Mouse (Mus musculus) adrenal gland, adult 18-20 months (tissue): Measurements from ENCODE around the gene Chst5. TPM values are rescaled to one million over a fixed set of nuclear protein-coding genes. Genes with fewer than 3 reads are reported as not detected.
"Not testable (repeated sequence)": the region's sequence is repeated elsewhere in the genome, so short reads cannot be mapped to it uniquely, and the experiment has no call there.

Source experiments
- DNase-seq, 2 experiments: peaks; one replicate each; pipeline ENCODE4 v3.0.0; 2021 to 2022; ENCODE audit warnings: low spot score in 2 of 2
- total RNA-seq, 2 experiments: library from RNA; stranded (reverse); gene quantifications; 1 replicate in 1 of 2; 2 replicates in 1 of 2; pipeline ENCODE4 v1.2.3; 2021

Gene Chst5
- total RNA-seq, 2 experiments from 2014 or later: not detected

DNA sequence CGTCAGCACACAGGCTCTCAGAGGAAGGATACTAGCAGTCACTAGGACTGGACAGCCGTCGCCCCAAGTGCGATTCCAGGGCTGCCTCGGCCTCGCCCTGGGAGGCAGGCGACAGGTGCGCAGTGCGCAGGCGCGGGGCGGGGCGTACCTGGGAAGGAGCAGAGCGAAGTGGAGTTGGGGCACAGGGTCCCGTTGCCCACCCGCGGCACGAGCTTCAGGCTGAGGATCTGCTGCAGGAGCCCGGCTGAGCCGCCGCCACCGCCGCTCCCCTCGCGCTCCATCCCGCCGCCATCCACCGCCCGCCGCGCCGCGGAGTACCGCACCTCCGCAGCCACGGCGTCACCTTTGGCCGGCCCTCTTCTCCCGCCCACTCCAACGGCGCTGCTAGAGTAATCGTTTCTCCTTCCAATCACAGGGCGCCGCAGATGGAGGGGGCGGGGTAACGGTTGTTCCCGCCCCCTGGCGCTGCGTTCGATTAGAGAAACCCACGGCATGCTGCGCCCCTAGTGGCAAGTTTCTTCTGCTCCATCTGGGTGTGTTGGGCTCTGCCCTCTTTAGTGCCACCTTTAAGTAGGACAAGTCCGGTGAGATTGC, 33.8 kb downstream of the Chst5 start, which contains the start of gene Tmem170:
Tmem170 (minus strand) TSS at position 396 of the 594 bp plus-strand sequence.
- DNase-seq: peak; percentile 96 to 97

DNA sequence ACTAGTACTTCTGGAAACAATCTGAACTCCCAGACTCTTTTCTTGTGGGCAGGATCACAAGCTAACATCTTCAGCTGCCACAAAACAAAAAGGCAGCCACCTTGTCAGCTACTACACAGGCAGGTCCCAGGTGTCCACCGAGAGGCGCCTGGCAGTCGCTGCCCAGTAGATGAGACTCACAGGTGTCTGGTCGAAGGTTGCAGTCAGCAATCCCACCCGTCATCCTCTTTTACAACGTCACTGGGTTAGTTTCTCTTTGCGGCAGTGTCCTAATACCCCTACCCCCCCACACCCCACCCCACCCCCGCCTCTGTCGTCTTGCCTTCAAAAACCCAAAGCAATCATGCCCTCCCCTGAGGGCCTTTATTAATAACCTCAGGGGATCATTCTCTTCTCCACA, 34.5 kb downstream of the Chst5 start:
- DNase-seq: no peak

DNA sequence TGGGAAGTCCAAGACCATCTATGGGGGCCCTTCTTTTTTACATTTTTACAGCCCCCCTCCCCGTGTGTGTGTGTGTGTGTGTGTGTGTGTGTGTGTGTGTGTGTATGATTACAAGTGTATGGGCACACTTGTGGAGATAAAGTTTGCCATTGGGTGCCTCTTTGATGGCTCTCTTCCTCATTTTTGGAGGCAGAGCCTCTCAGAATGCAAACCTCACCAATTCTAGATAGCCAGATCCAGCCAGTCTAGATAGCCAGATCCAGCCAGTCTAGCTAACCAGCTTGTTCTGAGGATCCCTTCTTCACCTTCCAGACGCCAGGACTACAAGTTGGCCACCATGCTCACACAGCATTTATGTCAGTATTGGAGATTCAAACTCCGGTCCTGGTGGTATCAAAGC, 39.0 kb downstream of the Chst5 start:
- no peak for DNase-seq

DNA sequence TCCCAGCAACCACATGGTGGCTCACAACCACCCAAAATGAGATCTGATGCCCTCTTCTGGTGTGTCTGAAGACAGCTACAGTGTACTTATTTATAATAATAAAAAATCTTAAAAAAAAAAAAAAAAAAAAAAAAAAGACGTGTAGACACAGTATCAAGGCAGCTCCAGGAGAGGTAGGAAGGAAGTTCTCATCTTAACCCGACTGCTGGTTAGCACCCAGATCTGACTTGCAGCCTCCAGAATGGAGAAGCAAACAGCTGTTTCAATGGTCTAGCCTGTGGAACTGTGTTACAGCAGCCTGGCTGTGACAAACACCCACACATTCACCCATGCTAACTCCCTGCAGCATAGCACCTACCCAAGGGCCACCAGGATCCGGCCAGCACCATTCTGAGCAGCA, 39.9 kb downstream of the Chst5 start:
- DNase-seq: no peak

DNA sequence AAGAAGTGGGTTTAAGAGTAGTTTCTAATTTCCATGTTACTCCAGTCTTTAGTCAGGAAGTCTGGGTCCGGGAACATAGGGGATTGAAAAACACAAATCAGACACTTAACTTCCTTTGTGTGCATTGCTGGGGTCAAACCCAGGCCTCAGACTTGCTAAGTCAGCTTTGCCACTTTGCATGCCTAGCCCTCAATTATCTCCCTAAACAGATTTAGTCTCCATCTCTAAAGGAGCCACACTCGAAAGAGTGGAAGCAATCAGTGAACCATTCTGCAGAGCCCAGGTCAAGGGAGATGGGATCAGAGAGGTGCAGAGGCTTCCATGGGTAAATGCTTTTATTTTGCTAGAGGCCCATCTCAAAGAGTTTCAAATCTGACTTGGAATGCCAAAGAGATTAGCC, 41.6 kb downstream of the Chst5 start:
- DNase-seq: no peak

DNA sequence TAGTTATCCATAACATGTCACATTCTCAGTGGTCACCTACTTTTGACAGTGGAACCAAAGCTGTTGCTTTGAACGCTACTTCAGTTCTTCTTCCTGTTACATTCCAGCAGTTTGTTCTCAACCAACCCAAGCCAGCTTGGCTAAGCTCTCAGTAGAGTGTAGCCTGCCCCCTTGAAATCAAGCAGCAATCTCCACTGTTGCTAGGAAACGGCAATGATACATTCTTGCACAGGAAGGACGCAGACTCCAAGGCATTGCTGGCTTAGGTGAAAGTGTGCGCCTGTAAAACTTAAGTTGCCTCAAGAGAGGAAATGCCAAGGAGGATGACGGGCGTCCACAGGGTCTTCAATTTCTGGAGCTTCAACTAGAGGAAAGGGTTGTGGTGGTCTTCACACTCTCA, 44.4 kb downstream of the Chst5 start:
- DNase-seq: no peak

DNA sequence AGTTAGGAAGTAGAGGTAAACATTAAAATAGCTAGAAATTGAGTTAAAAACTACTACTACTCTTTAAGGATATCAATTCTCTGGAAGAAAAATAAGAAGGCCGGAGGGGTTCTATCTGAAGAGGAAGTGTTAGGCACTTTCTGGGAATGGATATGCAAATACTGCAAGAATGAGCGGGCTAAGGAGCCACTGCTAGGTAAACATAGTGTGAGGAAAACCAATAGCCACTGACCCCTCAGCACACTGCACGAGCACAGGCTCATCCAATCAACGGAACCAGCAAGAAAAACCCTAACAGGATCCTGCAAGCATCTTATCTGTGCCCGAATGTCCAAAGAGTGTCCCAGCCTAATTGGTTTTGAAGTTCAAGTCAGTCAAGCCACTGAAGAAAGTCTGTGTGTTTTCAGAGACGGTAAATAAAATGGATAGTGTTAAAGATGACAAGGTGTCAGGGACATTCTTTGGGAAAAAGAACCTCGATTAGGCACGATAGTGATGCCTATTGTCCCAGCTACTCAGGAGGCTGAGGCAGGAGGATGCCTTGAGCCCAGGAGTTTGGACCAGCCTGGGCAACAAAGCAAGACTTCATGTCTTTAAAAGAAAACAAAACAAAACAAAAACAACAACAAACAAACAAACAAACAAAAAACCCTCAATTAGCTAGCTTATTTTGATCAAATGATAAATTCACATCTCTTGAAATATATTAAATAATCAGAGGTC, 45.0 kb downstream of the Chst5 start:
- no peak for DNase-seq

DNA sequence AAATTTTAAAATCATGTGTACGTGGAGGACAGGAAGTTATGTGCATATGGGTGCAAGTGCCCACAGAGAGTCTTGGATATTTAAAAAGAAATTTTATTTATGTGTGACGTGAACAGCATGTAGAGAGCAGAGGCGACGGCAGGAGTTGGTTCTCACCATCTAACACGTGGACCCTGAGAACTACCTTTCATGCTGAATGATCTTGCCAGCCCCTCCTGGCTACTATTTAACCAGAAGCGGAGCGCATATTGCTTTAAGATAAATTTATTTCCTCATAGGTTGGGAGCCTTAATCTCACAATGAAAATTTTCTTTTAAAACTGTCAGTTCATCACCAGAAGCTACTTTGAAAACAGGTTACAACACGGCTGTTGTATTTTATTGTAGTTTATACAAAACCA, 45.6 kb downstream of the Chst5 start:
- no peak for DNase-seq

DNA sequence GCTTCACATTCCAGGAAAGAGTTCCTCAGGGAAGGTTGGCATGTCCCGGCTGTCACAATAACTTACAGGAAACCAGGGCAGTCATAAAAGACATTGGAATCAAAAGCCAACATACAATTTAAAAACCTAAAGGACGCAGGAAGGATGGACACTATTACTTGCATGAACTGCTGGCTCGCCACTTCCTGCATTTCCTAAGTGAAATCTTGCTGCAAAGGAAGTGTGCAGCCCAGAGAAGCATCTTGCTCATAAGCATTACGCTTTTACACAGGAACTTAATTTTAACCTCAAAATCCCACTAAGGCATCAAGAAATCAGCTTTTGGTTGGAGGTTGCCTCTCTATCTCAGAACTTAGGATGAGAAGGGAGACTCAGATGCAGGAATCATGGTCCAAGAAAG, 47.0 kb downstream of the Chst5 start:
- no peak for DNase-seq

DNA sequence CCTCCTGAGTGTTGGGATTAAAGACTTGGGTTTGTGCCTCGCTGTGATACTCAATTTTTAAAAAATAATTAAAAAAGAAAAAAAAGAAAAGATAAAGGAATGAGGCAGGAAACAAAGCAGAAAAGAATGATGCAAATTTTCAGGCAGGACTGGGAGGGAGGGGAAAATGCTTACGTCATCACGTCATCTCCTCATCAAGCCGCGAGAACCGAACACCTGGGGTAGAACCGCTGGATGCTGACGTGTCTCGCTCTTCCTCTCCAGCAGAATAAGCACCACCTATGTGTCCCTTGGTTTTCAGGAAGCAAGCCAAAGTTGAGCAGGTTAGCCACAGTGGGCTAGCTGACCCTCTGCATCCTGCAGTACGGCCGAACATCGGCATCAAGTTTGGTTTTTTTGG, 54.3 kb downstream of the Chst5 start:
- DNase-seq: no peak

DNA sequence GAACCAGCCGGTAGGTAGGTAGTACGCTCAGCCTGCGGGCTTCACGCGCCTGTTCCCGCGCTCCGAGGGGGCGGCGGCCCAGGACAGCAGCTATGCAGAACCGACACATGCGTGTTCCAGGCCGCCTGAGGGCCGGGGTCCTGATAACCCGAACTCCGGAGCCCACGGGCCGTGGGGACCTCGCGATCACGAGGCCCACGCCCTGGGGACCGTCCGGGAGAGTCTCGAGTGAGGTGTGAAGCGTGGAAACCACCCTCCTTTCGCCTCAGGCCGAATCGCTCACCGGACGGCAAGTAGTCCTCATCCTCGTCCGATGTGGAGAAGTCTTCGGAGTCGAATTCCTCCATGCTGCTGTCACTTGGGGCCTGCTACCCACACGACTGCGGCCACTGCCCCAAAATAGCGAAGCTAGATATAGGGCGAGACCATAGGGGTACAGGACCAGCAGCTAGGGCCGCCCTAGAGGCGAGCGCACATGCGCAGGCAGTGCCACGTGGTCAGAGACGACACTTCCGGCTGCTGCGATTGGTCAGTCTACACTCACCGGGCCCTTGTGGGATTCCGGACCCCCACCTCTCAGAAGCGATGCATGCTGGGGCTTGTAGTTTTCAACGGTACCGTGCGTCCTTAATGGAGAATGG, 56.3 kb downstream of the Chst5 start, which contains the start of gene Cfdp1:
Cfdp1 (minus strand) TSS at position 431 of the 641 bp plus-strand sequence.
- DNase-seq: peak; percentile 91

DNA sequence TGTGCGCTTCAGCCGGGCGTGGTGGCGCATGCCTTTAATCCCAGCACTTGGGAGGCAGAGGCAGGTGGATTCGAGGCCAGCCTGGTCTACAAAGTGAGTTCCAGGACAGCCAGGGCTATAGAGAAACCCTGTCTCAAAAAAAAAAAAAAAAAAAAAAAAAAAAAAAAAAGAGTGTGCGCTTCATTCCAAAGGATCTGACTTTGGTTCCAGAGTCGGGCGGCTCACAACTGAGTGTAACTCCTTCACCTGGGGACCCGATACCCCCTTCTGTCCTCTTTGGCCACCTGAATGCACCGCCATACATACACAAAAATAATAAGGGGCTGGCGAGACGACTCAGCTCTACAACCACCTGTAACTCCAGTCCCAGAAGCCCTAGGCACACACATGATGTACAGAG, 57.0 kb downstream of the Chst5 start:
- DNase-seq: not testable (repeated sequence)

DNA sequence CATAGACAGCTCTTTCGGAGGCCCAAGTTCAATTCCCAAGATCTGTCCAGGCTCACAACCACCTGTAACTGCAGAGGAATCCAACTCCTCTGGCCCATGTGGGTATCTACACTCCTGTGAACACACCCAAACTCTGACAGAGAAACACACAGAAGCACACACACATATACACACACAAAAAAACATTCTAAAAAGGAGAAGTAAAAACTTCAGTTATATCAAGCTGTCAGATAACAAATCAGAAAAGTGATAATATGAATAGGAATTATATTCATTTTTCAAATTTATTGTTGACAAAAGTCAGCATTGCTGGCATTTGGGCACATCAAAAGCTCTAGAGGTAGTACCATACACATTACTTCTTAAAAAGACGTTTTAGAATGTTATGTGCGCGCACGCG, 63.5 kb downstream of the Chst5 start:
- no peak for DNase-seq

Other genes starting within 250 kb of the Chst5 start
- gene Ctrb1, start 219.4 kb downstream of the Chst5 start, total RNA-seq: not detected
- gene Bcar1, start 166.6 kb downstream of the Chst5 start, total RNA-seq: 100 to 1,000 TPM in 1 of 2 experiments, 10 to 100 TPM in 1; 83.9 to 120 TPM
- gene Cfdp1, start 56.2 kb downstream of the Chst5 start, total RNA-seq: 10 to 100 TPM; 68.2 to 77.9 TPM
- 1 to 10 TPM; 5.6 to 6.6 TPM for gene Tmem170, start 33.7 kb downstream of the Chst5 start, total RNA-seq
- 1 to 10 TPM; 5.3 to 5.7 TPM for gene Tmem231, start 23.4 kb upstream of the Chst5 start, total RNA-seq
- 100 to 1,000 TPM; 156 to 173 TPM for gene Gabarapl2, start 30.3 kb upstream of the Chst5 start, total RNA-seq
- 1 to 10 TPM; 3.1 to 3.4 TPM for gene Adat1, start 81.9 kb upstream of the Chst5 start, total RNA-seq
- 100 to 1,000 TPM in 1 of 2 experiments, 10 to 100 TPM in 1; 92.3 to 102 TPM for gene Kars, start 100.9 kb upstream of the Chst5 start, total RNA-seq
- gene Terf2ip, start 101.0 kb upstream of the Chst5 start, total RNA-seq: 10 to 100 TPM; 19.7 to 23.2 TPM
- under 1 TPM in 1 of 2 experiments, not detected in 1; 0.46 TPM for gene Gm6793, start 104.6 kb upstream of the Chst5 start, total RNA-seq